Mouse (Mus musculus): ENCODE data around the gene Crhr2.

Gene Crhr2

DNA sequence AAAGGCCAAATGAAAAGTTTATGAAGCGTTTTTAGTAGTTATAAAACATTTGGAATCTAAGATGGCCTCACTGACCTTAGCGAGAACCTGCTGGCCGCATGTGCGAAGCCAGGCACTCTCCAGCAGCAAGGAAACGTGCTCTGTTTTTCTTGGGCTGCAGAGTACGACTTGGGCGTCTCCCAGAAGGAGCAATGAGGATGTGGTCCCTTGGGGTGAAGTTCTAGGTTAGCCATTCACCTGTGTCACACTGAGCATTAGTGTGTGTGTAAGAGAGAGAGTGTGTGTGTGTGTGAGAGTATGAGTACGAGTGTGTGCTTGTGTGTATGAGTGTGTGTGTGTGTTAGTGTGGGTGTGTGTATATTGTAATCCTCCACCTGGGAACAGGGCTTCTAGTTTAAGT, 89.6 kb downstream of the Crhr2 start:
- DNase-seq = no peak
